Mouse (Mus musculus) left cerebral cortex, postnatal 14 days (tissue): Measurements from ENCODE around the gene Kcnip2. TPM values are rescaled to one million over a fixed set of nuclear protein-coding genes. Genes with fewer than 3 reads are reported as not detected.
A peak's percentile ranks its signal among the peaks of the same experiment; 100 is the strongest.

Source experiments
- DNase-seq, 2 experiments: peaks; one replicate each; pipeline ENCODE4 v3.0.0; 2021 to 2022; ENCODE audit warnings: low spot score in 2 of 2, mixed read lengths in 1 of 2
- intact Hi-C: fragments of 180-260 bp; cut with DNase I; formaldehyde crosslinking; loops from one replicate; pipeline ENCODE4 v1.15.1; 2025
- total RNA-seq, 2 experiments: library from RNA; stranded (reverse); gene quantifications; 2 replicates each; pipeline ENCODE4 v1.2.3; 2021

The Kcnip2 gene
- total RNA-seq, 2 experiments from 2014 or later = 129 to 143 TPM

GRCm38 (mm10) chr19:45787450-45787849, 28.4 kb downstream of the Kcnip2 start:
- intact Hi-C loops = no loop called here

GRCm38 (mm10) chr19:45785470-45785869, 30.4 kb downstream of the Kcnip2 start:
- no peak for DNase-seq
- intact Hi-C loops = no loop called here

More at GRCm38 (mm10) chr19:45787450-45787849, 28.4 kb downstream of the Kcnip2 start:
- DNase-seq = no peak

- intact Hi-C loops = no loop called here
- DNase-seq = no peak
Observed at GRCm38 (mm10) chr19:45783933-45784576, 31.8 kb downstream of the Kcnip2 start.

GRCm38 (mm10) chr19:45783181-45783932, 32.5 kb downstream of the Kcnip2 start, which contains the start of gene Mgea5:
Gene Mgea5 (minus strand): TSS chr19:45783837.
- DNase-seq = peak; percentile 98
- intact Hi-C loops = no loop called here

- intact Hi-C loops = no loop called here
- peak; percentile 48 to 57 for DNase-seq
Observed at GRCm38 (mm10) chr19:45782315-45783001, 33.4 kb downstream of the Kcnip2 start.

GRCm38 (mm10) chr19:45781676-45782075, 34.2 kb downstream of the Kcnip2 start:
- no peak for DNase-seq
- intact Hi-C loops = no loop called here

GRCm38 (mm10) chr19:45780350-45780915, 35.4 kb downstream of the Kcnip2 start:
- intact Hi-C loops = no loop called here

GRCm38 (mm10) chr19:45775486-45775885, 40.4 kb downstream of the Kcnip2 start:
- peak in 1 of 2 experiments; percentile 33 for DNase-seq
- intact Hi-C loops = no loop called here

More at GRCm38 (mm10) chr19:45780350-45780915, 35.4 kb downstream of the Kcnip2 start:
- no peak for DNase-seq

GRCm38 (mm10) chr19:45771501-45771900, 44.4 kb downstream of the Kcnip2 start:
- no peak for DNase-seq
- intact Hi-C loops = no loop called here

- DNase-seq = no peak
- intact Hi-C loops = no loop called here
Observed at GRCm38 (mm10) chr19:45760810-45761209, 55.1 kb downstream of the Kcnip2 start.

- intact Hi-C loops = no loop called here
- no peak for DNase-seq
Observed at GRCm38 (mm10) chr19:45758671-45759070, 57.2 kb downstream of the Kcnip2 start.

- intact Hi-C loops = no loop called here
- no peak for DNase-seq
Observed at GRCm38 (mm10) chr19:45753551-45753950, 62.3 kb downstream of the Kcnip2 start.

- no peak for DNase-seq
- intact Hi-C loops = no loop called here
Observed at GRCm38 (mm10) chr19:45751881-45752280, 64.0 kb downstream of the Kcnip2 start.

- intact Hi-C loops = loop anchor here (5.0 kb wide), 1 partner anchor 92 kb away; no protein-coding TSS in a partner anchor
- peak; percentile 84 for DNase-seq
Observed at GRCm38 (mm10) chr19:45749243-45750043, 66.4 kb downstream of the Kcnip2 start, which contains the start of gene Npm3. Gene Npm3 (minus strand): TSS chr19:45749591.

GRCm38 (mm10) chr19:45748691-45749242, 67.1 kb downstream of the Kcnip2 start:
- intact Hi-C loops = loop anchor here (5.0 kb wide), 1 partner anchor 91 kb away; no protein-coding TSS in a partner anchor
- no peak for DNase-seq

- DNase-seq = no peak
- intact Hi-C loops = loop anchor here (5.0 kb wide), 1 partner anchor 91 kb away; no protein-coding TSS in a partner anchor
Observed at GRCm38 (mm10) chr19:45748206-45748605, 67.7 kb downstream of the Kcnip2 start.

- intact Hi-C loops = loop anchor here (2.0 to 5.0 kb wide), 3 partner anchors 90 to 526 kb away; no protein-coding TSS in a partner anchor
- DNase-seq = peak; percentile 91
Observed at GRCm38 (mm10) chr19:45747028-45747867, 68.6 kb downstream of the Kcnip2 start.
